Mouse (Mus musculus) stomach, embryonic 14.5 days (tissue): ENCODE measurements around the gene Nck2. TPM values are rescaled to one million over a fixed set of nuclear protein-coding genes. Genes with fewer than 3 reads are reported as not detected.

Experiments used
- ATAC-seq: fragments of 200-750 bp; cut with Nextera tagmentation; 2 replicates; pipeline ENCODE4 v1.8.0; 2017; ENCODE audit warnings: low read depth, moderate TSS enrichment; ENCODE audit not compliant: insufficient number of reproducible peaks, insufficient read depth, low FRiP score
- H3K27ac ChIP-seq: fragments of 300-500 bp; sonication (generic); 2 replicates; pipeline ENCODE4 v1.5.1; 2014; ENCODE audit warnings: mild to moderate bottlenecking, low read length, moderate library complexity, mixed read lengths
- H3K27me3 ChIP-seq: fragments of 300-500 bp; sonication (generic); 2 replicates; pipeline ENCODE4 v1.6.1; 2014; ENCODE audit warnings: low read length, control low read depth, mixed read lengths; ENCODE audit not compliant: control insufficient read depth, insufficient read depth
- H3K36me3 ChIP-seq: fragments of 300-500 bp; sonication (generic); 2 replicates; pipeline ENCODE4 v1.6.1; 2014; ENCODE audit warnings: mild to moderate bottlenecking, control low read depth, low read length, moderate library complexity, mixed read lengths; ENCODE audit not compliant: control insufficient read depth, insufficient read depth
- H3K4me1 ChIP-seq: fragments of 300-500 bp; sonication (generic); 2 replicates; pipeline ENCODE4 v1.6.1; 2014; ENCODE audit warnings: low read length, control low read depth, mixed read lengths; ENCODE audit not compliant: control insufficient read depth, insufficient read depth
- H3K4me2 ChIP-seq: fragments of 300-500 bp; sonication (generic); replicated peaks from 2 replicates; pipeline ENCODE4 v1.6.1; 2014; ENCODE audit warnings: low read depth, low read length, control low read depth
- H3K4me3 ChIP-seq: fragments of 300-500 bp; sonication (generic); 2 replicates; pipeline ENCODE4 v1.5.1; 2014; ENCODE audit warnings: low read depth, low read length, control low read depth
- H3K9ac ChIP-seq: fragments of 300-500 bp; sonication (generic); replicated peaks from 2 replicates; pipeline ENCODE4 v1.6.1; 2014; ENCODE audit warnings: low read depth, mild to moderate bottlenecking, control low read depth, low read length, moderate library complexity, mixed read lengths
- H3K9me3 ChIP-seq: fragments of 300-500 bp; sonication (generic); 2 replicates; pipeline ENCODE4 v1.6.1; 2016; ENCODE audit warnings: low read depth, low read length, control low read depth; ENCODE audit not compliant: control insufficient read depth
- WGBS: fragments of 180-500 bp; shearing (Covaris S2); extraction: QIAGEN DNeasy Blood & Tissue Kit; methylation state at CpG from one replicate; pipeline ENCODE4 v1.1.7; 2014; 5-methylcytosine and 5-hydroxymethylcytosine counted together
- polyA plus RNA-seq: library from polyadenylated mRNA; unstranded; fragments of >200 nt; fragmentation: Nextera tagmentation; extraction: Ambion mirVana; gene quantifications from 2 replicates; pipeline ENCODE4 v1.2.1, GENCODE M21; 2014

Gene Nck2
- polyA plus RNA-seq, 1 experiment from 2014 or later: 49.0 TPM

GRCm38 (mm10) chr1:43422969-43423748, 21.2 kb upstream of the Nck2 start:
- WGBS: 69% methylated on average over 4 of the region's 4 CpGs
- no peaks in the 10 kb centered on the region for H3K36me3 ChIP-seq
- no peak for ATAC-seq
- H3K4me1 ChIP-seq: no peaks in the 10 kb centered on the region
- H3K9ac ChIP-seq: no peak overlapping the region
- no peak overlapping the region for H3K27ac ChIP-seq
- no peak overlapping the region for H3K4me2 ChIP-seq
- no peak overlapping the region for H3K4me3 ChIP-seq
- H3K9me3 ChIP-seq: no peaks in the 10 kb centered on the region
- no peaks in the 10 kb centered on the region for H3K27me3 ChIP-seq

GRCm38 (mm10) chr1:43426526-43426925, 17.9 kb upstream of the Nck2 start:
- H3K27ac ChIP-seq: no peak overlapping the region

GRCm38 (mm10) chr1:43426993-43427535, 17.3 kb upstream of the Nck2 start:
- no peak overlapping the region for H3K4me2 ChIP-seq
- no peak overlapping the region for H3K4me3 ChIP-seq
- H3K27ac ChIP-seq: no peak overlapping the region
- WGBS: 48% methylated on average over 6 of the region's 6 CpGs
- ATAC-seq: no peak
- H3K27me3 ChIP-seq: no peaks in the 10 kb centered on the region
- no peaks in the 10 kb centered on the region for H3K9me3 ChIP-seq
- H3K36me3 ChIP-seq: no peaks in the 10 kb centered on the region
- H3K9ac ChIP-seq: no peak overlapping the region
- H3K4me1 ChIP-seq: no peaks in the 10 kb centered on the region

More at GRCm38 (mm10) chr1:43426526-43426925, 17.9 kb upstream of the Nck2 start:
- Histone ChIP-seq H3K9me3 (no peaks in the 10 kb centered on the region), H3K4me1 (no peaks in the 10 kb centered on the region), H3K27me3 (no peaks in the 10 kb centered on the region), H3K9ac (no peak overlapping the region), H3K4me2 (no peak overlapping the region), H3K4me3 (no peak overlapping the region), H3K36me3 (no peaks in the 10 kb centered on the region)
- WGBS: 51% methylated on average over 4 of the region's 4 CpGs
- ATAC-seq: no peak

GRCm38 (mm10) chr1:43429924-43430876, 14.2 kb upstream of the Nck2 start:
- Histone ChIP-seq H3K4me2 (no peak overlapping the region), H3K36me3 (no peaks in the 10 kb centered on the region), H3K4me3 (no peak overlapping the region), H3K27ac (no peak overlapping the region), H3K9ac (no peak overlapping the region), H3K4me1 (no peaks in the 10 kb centered on the region), H3K27me3 (no peaks in the 10 kb centered on the region), H3K9me3 (no peaks in the 10 kb centered on the region)
- 72% methylated on average over 9 of the region's 9 CpGs for WGBS
- ATAC-seq: no peak

GRCm38 (mm10) chr1:43433853-43434252, 10.5 kb upstream of the Nck2 start:
- Histone ChIP-seq H3K4me3 (no peak overlapping the region), H3K27ac (no peak overlapping the region), H3K36me3 (no peaks in the 10 kb centered on the region), H3K4me2 (no peak overlapping the region), H3K9ac (no peak overlapping the region), H3K4me1 (no peaks in the 10 kb centered on the region), H3K9me3 (no peaks in the 10 kb centered on the region), H3K27me3 (no peaks in the 10 kb centered on the region)
- ATAC-seq: no peak
- WGBS: 53% methylated on average over 4 of the region's 4 CpGs

GRCm38 (mm10) chr1:43436554-43436953, 7.8 kb upstream of the Nck2 start:
- Histone ChIP-seq H3K27me3 (no peaks in the 10 kb centered on the region), H3K36me3 (no peaks in the 10 kb centered on the region), H3K9me3 (no peaks in the 10 kb centered on the region), H3K9ac (no peak overlapping the region), H3K4me3 (no peak overlapping the region), H3K27ac (no peak overlapping the region), H3K4me1 (no peaks in the 10 kb centered on the region), H3K4me2 (no peak overlapping the region)
- ATAC-seq: no peak

GRCm38 (mm10) chr1:43439261-43439660, 5.1 kb upstream of the Nck2 start:
- H3K27me3 ChIP-seq: no peaks in the 10 kb centered on the region
- H3K27ac ChIP-seq: no peak overlapping the region
- H3K9me3 ChIP-seq: no peaks in the 10 kb centered on the region
- peaks cover under 1% of the 10 kb centered on the region; the same call in 1 of the 2 replicates for H3K4me1 ChIP-seq
- H3K9ac ChIP-seq: no peak overlapping the region
- H3K36me3 ChIP-seq: no peaks in the 10 kb centered on the region
- no peak overlapping the region for H3K4me3 ChIP-seq
- WGBS: 93% methylated on average over 1 of the region's 1 CpGs
- ATAC-seq: no peak
- H3K4me2 ChIP-seq: no peak overlapping the region

- whole genome bisulfite sequencing: 92% methylated on average over 2 of the region's 2 CpGs
- no peaks in the 10 kb centered on the region for H3K36me3 ChIP-seq
- no peak for ATAC-seq
- no peaks in the 10 kb centered on the region for H3K9me3 ChIP-seq
- H3K27ac ChIP-seq: no peak overlapping the region
- no peak overlapping the region for H3K4me3 ChIP-seq
- no peak overlapping the region for H3K9ac ChIP-seq
- H3K27me3 ChIP-seq: no peaks in the 10 kb centered on the region
- H3K4me2 ChIP-seq: no peak overlapping the region
- H3K4me1 ChIP-seq: peaks cover 10% of the 10 kb centered on the region
Measured at GRCm38 (mm10) chr1:43442568-43442967, 1.8 kb upstream of the Nck2 start.
